Mouse (Mus musculus) fibroblast of lung, adult 2 months (primary cell): Measurements from ENCODE around the gene Zscan2.

Source experiments
- DNase-seq: peaks from one replicate; pipeline ENCODE4 v3.0.0-alpha.2; 2011; ENCODE audit warnings: low read depth

Zscan2 gene

DNA sequence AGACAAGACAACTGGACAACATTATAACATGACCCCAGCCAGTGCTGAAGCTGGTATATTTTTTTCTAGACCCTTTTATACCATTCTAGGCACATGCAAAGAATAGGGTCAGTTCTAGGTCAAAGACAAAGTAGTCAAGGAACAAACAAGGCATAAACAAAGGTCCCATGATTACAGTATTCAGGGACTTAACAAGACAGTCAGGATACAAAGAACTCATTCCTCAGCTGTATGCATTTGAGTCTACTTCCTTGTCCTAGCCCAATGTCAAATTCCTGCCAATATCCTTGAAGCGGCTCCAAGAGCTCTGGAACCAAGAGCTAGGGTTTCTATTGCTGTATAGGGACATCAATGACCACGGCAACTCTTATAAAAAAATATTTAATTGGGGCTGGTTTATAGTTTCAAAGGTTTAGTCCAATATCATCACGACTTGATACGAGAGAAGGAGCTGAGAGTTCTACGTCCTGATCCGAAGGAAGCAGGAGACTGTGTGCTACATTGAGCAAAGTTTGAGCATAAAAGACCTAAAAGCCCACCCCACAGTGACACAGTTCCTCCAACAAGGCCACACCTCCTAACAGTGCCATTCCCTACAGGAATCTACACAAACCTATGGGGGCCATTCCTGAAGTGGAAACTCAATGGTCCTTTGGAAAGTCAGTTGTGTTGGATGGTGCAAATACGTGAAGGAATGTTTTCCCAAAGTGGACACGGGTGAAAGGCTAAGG lies 16.6 kb upstream of the Zscan2 start:
- no peak for DNase-seq

DNA sequence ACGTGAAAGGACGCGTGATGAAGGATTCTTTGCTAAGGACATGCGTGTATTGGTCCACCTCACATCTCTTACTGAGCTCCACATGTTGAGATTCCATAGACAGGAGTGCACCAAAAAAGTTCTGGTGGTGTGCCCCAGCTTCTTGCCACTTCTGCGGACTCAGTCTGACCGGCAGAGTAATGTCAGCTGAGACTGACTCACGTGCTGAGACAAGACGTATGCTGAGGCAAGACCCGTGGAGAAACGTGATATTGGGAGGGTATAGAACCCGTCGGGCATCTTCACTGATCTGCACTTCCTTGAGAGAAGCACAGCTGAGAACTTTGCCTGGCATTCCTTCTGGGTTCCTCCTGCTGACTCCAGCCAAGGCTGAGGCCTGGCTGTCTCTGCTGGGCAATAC lies 16.0 kb upstream of the Zscan2 start:
- no peak for DNase-seq

DNA sequence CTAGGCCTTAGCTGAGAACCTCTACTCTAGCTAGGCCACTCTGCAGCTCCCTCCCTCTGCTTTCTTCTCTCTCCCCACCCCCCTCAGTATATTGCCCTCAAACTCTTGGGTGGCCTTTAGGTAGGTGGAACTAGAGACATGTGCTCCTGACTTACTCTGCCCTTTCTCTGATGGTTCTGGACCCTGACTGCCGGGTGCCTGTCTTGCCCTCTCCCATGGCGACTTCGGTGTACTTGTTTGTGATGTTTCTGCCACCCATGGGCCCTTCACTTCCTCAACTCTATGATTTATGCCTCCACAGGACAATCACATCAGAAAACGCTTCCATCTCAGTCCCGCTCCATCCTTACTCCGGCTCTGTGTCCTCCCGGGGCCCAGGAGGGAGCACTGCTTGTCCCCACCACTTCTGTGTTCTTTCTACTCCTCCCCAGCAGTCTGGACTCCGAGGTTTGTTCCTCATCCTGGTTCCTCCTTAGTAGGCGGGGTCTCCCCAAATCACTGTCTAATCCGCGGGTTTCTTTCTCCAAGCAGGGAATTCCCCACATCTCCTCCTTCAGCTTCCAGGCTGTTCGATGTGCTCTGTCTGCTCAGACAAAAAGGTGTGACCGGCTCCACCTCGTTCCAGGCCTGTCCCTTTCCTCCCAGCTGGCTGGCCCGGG lies 15.0 kb upstream of the Zscan2 start:
- DNase-seq = no peak

DNA sequence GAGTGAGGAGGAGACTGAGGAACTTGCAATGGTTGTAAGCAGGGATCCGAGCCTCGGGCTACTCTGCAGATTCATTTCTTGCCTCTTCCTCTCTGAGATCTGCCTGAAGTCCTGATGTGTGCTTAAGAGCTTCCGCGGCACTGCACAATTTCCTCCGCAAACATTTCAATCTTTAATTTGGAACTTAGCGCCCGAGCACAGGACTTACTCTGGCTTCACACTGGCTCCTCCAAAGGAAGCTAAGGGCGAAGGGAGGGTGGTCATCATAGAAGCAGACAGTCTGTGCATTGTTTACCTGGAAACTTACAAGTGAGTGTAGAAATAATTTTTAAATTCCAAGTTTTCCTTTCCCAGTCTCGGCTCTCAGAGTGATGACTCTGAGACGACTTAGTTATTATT lies 14.4 kb upstream of the Zscan2 start:
- DNase-seq = no peak

DNA sequence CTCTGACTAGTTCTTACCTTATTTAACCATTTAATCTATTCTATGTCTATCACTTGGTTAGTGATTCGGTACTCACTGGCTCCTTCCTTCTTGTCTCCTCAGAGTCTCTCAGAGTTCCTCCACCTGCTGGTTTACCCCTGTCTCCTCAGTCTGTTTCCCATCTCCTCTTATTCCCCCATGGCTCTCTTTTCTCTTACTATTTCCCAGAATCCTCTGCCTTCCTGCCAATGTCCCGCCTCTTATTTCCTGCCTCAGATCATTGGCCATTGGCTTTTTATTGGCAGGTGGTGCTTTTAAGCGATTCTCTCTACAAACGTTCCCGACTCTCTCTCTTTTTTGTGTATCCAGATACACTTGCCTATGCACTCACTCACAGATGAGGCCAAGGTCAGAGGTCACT lies 14.0 kb upstream of the Zscan2 start:
- DNase-seq = no peak

DNA sequence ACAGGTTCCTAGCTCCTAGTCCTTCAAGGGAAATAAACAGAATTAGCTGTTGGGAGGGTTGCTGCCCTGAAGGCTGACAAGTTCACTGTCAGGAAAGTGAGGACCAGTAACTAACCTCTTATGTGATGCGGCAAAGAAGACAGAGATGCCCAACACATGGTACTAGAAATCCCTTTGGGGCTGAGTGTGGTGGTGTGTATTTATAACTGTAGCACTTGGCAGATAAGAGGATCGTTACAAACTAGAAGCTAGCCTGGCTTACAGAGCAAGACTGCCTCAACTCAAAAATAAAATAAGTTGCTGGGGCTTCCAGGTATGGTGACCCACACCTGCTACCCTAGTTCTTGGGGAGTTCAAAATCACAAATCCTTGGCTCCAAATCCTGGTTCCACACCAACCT lies 11.5 kb upstream of the Zscan2 start:
- DNase-seq = no peak

DNA sequence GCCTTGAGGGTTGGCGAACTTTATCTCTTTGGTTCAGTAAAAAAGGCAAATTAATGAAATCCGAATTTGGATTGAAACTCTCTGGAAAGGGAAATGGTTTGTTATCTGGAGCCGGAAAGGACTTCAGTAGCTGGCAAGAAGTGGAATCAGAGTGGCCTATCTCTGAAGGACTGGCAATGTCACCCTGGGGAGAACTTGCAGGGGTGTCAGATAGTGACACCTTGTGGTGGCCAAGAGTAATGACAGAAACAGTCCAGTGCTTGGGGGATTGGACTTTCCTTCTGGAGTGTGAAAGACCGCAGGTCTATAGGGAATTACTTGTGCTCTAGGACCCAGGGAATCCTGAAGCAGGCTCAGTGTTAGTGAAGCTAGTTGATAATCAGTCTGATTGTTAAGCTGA lies 11.0 kb upstream of the Zscan2 start:
- DNase-seq = no peak

DNA sequence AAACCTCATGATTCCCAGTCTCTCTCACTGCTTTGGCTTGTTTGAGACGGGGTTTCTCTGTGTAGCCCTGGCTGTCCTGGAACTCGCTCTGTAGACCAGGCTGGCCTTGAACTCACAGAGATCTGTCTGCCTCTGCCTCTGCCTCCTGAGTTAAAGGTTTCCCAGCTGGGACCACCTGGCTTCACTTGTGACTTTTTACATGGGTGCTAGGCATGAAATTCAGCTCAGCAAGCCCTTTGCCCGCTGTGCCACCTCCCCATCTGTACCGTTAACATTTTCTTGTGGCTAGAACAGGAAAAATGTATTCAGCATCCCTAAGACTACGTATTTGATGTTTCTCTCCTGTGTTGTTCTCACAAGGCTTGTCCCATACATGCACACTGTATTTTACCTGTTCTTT lies 10.2 kb upstream of the Zscan2 start:
- no peak for DNase-seq

DNA sequence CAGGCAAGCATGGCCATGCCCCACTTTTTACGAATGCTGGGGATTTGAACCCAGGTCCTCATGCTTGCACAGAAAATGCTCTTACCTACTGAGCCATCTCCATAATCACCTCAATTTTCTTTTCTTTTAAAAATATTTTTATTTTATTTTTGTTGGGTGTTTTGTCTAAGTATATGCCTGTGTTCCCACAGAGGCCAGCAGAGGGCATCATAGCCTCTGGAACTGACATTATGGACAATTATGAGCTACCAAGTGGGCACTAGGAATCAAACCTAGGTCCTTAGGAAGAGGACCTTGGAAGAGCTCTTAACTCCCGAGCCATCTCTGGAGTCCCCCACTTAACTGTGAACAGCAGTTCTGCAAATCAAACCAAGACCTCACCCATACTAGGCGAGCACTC lies 7.5 kb upstream of the Zscan2 start:
- no peak for DNase-seq

DNA sequence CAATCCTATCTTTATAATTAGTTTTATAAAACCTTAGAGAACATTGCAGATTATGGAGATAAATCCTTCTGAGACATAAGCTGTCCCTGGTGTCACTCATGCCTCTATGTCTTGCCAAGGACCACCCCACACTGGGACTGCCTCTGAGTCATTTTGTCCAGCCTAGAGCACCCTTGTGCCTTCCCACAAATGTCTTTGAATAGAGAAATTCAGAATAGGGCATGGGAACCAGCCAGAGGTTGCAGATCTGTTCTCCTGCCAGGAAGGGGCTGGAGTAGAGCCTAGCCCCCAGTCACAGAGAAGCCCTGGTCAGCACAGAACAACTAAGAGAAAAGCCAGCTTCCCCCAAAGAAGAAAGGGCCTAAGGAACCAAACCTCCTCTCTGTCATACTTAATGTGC lies 5.4 kb upstream of the Zscan2 start:
- no peak for DNase-seq

DNA sequence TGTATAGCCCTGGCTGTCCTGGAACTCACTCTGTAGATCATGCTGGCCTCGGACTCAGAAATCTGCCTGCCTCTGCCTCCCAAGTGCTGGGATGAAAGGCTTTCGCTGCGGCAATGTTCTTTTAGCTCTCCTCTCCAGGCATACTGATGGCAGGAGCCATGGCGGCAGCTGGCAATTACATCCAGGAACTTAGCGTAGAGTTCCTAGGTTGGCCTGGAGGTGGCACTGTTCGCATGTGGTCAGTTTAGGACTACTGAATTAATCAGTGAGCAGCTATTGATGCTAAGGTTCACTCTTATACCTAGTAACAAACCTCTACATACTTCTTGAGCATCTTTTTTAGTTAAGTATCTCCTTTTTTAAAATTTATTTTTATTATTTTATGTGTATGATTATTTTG lies 3.5 kb upstream of the Zscan2 start:
- no peak for DNase-seq

DNA sequence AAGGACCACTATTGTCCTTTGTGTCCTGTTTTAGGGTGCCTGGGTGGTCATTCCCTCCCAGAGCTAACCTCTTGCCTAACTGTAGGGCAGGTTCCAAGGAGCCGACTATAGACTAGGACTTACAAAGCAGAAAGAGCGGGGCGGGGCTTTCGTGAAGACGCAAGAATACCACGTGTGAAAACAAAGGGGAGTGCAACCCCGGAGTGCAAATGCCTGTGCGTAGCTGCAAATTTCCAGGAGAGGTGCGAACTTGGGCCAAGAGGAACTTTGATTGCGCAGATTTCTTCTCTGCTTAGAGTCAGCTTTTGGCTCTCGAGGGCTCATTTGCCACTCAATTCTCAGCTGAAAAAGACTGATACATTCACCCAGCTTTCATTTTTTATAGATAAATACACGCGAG lies 493 bp upstream of the Zscan2 start:
- no peak for DNase-seq

DNA sequence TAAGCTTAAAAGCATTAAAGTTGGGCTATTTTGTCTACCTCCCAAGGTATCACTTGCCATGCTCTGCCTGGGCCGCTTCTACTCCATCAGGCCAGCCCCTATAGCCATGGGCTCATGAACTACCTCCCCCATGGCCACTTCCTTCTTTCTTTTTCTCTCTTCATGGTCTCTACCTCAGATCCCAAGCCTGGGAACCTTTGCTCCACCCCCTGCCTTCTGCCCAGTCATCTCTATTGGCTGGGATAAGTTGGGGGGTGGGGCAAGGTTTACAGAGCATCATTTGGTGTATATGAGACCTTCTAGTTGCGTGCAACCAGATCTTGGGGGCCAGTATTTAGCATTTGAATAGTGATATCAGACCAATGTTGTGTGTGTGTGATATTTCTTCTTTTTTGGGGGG lies 1.8 kb downstream of the Zscan2 start:
- no peak for DNase-seq

DNA sequence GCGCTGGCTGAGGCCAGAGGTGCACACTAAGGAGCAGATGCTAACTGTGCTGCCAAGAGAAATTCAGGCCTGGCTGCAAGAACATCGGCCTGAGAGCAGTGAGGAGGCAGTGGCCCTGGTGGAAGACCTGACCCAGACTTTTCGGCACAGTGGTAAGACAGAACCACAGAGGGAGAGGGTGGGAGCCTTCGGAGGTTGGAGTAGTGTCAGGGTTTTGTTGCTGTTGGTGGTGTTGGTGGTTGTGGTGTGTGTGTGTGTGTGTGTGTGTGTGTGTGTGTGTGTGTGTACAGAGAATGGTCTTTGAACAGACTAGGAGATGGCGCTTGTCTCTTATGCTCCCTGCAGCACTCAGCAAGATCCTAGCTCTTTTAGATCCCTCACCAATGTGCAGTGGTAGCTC lies 2.8 kb downstream of the Zscan2 start:
- DNase-seq = no peak

DNA sequence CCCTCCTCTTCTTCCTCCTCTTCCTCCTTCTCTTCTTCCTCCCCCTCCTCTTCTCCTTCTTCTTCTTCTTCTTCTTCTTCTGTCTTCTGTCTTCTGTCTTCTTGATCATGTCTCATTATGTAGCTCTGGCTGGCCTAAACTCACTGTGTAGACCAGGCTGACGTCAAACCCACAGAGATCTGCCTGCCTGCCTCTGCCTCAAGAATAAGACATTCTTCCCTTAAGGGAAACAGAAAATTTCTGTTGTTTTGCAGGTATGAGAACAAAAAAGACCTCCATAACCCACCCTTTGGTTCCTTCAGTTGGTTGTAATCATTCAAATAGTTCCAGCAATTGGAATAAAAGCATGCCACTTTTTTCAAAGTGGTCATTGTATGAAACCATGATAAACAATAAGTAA lies 3.4 kb downstream of the Zscan2 start:
- DNase-seq = no peak

DNA sequence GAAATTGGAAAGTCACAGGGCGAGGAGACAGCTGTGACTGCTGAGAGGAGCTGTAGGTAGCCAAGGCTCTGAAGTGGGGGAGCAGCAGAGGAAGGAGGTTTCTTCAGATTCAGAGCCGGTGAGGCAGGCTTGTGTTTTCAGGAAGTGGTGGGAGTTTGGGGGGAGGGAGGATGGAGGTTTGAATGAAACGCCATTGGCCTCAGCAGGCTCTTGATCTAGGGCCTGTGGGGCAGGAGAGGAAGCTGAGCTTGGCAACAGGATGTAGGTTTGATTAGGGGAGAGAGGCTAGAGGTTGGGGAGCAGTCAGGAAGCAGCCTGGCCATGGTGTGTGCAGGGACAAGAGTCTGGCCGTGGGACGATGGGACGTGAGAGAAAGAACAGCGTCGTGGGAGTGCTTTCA lies 4.1 kb downstream of the Zscan2 start:
- no peak for DNase-seq

DNA sequence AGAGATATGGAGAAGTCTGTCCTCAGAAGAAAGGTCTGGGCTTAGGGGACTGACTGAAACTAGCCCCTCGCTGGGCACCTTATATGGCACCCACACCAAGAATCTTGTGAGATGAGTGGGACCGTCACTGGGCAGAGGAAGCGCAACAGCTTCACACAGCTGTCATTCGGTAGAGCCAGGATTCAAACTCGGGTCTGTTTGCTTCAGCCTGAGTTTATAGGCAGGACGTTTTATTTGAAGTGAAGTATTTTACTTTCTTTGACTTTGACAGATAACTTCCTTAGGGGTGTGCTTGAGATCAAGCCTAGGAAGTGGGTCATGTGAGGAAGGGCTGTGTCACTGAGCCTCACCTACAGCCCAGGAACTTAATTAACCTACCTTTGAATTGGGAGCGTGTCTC lies 4.8 kb downstream of the Zscan2 start:
- no peak for DNase-seq

DNA sequence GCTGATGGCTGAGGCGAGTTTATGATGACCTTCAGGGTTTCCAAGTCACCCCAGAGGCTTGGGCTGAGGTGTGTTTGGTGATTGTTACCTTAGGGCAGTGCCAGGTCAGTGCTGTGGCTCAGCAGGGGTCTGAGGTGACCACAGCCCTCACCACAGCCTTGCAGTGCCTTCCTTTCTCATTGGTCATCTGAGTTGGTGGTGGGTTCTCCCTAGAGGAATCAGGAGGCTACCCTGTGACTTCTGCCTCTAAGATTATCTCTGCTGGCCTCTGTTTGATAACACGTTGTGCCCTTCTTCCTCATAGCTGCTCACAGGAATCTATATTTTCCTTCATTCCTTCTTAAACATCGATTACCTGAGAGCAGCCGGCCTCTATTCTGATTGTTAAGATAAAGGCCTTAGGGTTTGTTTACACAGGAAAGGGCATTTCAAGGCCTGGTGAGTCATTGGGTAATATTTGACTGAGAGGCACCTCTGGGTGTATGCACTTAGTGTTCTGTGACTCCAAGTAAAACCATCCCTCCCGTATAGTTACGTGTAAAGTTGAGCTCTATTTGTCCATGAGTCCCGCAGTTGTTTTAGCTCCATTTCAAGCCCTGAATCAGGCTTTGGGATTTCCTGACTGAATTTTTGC lies 5.9 kb downstream of the Zscan2 start:
- DNase-seq = no peak

DNA sequence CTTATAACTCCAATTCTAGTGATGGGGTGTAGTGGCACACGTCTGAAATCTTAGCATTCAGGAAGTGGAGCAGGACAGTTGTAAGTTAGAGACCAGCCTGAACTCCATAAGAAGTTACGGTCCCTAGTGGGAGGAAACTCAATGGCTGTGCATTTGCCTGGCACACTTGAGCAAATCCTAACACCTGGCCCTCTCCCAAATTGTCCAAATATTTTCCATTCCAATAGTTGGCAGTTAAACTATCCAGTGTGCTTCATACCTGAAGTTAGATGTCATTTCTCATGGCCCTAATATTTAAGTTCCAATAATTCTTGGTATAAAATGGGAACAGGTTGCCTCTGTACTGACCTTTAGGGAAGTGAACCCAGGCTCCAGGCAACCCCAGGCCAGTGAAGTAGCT lies 8.0 kb downstream of the Zscan2 start:
- no peak for DNase-seq

DNA sequence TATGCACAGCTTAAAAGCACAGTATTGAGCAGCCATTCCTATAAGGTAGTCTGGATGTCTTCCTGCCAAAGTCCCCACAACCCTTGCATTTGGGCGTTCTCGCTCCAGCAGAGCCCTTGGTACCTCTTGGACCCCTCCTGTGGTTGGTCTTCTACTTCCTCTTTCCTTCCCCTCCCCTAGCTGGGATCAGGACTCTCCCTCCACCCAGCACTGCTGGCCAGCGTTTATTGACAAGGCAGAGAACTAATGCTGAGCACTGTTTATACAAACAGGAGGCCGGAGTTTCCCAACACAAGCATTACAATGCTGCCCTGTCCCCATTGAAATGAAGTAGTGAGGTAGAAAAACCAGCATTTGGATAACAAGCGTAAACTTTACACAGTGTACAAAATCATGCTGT lies 12.3 kb downstream of the Zscan2 start:
- DNase-seq = no peak

DNA sequence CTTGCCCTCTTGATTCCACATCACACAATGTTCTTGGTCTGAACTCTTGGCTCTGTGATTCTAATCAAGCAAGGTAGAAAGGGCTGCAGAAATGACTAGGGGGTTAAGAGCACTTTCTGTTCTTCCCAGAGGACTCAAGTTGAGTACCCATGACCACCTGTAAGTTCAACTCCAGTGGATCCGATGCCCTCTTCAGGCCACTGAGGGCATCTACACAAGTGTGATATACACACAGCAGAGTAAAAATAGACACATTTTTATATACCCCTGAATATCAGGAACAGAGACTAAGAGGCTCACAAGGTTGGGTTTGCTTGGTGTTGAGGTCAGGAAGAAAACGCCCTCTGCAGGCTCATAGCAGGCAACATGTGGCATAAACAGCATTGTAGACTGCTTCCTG lies 12.9 kb downstream of the Zscan2 start:
- DNase-seq = no peak

DNA sequence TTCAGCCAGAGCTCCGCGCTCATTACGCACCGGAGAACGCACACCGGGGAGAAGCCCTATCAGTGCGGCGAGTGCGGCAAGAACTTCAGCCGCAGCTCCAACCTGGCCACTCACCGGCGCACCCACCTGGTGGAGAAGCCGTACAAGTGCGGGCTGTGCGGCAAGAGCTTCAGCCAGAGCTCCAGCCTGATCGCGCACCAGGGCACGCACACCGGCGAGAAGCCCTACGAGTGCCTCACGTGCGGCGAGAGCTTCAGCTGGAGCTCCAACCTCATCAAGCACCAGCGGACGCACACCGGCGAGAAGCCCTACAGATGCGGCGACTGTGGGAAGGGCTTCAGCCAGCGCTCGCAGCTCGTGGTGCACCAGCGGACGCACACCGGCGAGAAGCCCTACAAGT lies 15.0 kb downstream of the Zscan2 start:
- no peak for DNase-seq

DNA sequence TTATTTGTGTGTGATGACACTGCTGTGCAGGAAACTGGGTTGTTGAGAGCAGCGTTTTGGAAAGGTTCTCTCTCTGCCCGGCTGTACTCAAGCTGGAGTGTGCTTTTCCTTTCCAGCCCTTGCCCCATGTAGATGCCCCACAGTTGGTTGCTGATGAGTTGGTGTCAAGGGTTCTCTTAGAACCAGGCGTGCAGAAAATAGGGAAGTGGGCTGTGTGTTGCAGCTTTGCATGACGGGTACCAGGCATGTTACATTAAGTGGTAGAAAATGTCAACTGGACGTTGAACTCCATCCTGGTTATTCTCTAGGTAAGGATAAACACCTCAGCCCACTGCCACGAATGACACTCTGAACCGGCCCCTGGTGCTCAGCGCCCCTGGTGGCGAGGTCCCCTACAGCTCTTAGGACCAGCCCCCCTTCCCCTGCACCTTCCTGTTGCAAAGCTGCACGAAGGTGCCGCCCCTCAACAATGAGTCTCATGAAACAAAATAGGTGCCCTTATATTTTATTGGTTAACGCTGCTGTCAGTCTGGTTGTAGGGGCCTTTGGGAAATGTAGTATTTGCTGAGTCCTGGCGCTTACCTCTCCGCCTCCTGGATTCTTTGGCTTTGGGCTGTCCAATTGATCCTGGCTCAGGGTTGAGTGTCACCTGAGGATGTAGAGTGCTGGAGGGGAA lies 22.2 kb downstream of the Zscan2 start:
- no peak for DNase-seq
